Mouse (Mus musculus) olfactory bulb, adult 2 months (tissue): ENCODE measurements around the gene Tyro3.

ENCODE experiments used
- CTCF ChIP-seq: fragments of 200-500 bp; IDR thresholded peaks from 2 replicates; pipeline ENCODE4 v1.5.1; 2012; ENCODE audit warnings: low read depth, mild to moderate bottlenecking, low read length, moderate library complexity; ENCODE audit not compliant: insufficient read depth
- POLR2A ChIP-seq: fragments of 200-500 bp; IDR thresholded peaks from 2 replicates; pipeline ENCODE4 v1.6.1; 2012; ENCODE audit warnings: mild to moderate bottlenecking, low read depth, low read length, moderate library complexity; ENCODE audit not compliant: insufficient read depth

DNA sequence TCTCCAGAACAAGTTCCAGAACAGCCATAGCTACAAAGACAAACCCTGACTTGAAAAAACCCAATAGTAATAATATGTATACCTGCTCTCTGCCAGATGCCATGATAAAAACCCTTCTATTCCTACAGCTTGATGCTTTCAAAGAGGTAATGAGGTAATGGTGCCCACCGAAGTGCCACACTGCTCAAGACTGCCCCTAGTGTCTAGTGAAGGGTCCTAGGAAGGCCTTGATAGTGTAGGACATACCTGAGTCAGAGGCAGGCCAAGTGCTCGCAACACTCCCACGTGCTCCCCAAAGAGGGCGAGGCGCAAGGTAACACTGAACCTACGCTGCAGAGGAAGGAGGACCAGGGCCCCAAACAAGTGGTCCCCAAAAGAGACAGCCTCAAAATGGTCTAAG, 30.3 kb upstream of the Tyro3 start:
- TF ChIP-seq POLR2A (no peak), CTCF (no peak)
